Mouse (Mus musculus): ENCODE measurements around the gene Pik3r2. TPM values are rescaled to one million over a fixed set of nuclear protein-coding genes. Genes with fewer than 3 reads are reported as not detected.
A peak's percentile ranks its signal among the peaks of the same experiment; 100 is the strongest.

Gene Pik3r2
- total RNA-seq, 2 experiments from 2014 or later: 19.7 to 21.4 TPM

DNA sequence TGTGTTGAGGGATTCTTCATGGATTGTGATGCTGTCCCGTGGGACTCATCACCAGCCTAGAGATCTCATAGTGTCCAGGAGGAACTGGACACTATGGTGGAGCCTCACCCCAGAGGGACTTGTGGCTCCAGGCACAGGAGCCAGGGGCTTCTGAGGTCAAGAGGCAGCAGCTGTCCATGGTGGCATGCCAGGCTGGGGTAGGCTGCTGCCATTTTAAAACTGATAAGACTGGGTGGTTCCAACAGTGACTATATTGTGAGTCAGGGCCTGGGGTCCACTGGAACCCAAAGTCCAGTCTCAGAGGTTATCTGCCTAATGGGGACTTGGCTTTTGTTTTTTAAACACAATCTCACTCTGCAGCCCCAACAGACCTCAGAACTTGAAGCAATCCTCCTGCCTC lies 25.3 kb upstream of the Pik3r2 start:
- no peak for DNase-seq

DNA sequence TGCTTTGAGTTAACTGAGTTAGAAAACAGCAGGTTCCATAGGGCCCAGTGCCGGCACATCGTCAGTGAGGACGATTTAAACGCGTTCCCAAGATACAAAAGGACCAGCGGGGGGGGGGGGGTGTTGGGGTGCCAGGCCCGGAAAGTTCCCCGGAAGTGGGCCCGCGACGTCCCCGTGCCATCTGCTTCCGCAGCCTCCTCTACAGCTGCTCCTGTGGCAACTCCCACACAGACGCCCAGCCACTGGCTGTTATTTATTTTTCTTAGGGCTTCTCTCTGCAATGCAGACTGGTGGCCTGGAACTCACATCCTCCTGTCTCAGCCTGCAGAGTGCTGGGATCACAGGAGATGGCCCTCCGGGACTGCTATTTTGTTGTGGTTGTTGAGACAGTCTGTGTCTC lies 24.6 kb upstream of the Pik3r2 start:
- peak in 1 of 2 experiments; percentile 43 for DNase-seq

GRCm38 (mm10) chr8:70800648-70801047 lies 24.1 kb upstream of the Pik3r2 start:
- no peak for DNase-seq

GRCm38 (mm10) chr8:70798281-70798680 lies 21.8 kb upstream of the Pik3r2 start:
- peak; percentile 67 to 78 for DNase-seq

DNA sequence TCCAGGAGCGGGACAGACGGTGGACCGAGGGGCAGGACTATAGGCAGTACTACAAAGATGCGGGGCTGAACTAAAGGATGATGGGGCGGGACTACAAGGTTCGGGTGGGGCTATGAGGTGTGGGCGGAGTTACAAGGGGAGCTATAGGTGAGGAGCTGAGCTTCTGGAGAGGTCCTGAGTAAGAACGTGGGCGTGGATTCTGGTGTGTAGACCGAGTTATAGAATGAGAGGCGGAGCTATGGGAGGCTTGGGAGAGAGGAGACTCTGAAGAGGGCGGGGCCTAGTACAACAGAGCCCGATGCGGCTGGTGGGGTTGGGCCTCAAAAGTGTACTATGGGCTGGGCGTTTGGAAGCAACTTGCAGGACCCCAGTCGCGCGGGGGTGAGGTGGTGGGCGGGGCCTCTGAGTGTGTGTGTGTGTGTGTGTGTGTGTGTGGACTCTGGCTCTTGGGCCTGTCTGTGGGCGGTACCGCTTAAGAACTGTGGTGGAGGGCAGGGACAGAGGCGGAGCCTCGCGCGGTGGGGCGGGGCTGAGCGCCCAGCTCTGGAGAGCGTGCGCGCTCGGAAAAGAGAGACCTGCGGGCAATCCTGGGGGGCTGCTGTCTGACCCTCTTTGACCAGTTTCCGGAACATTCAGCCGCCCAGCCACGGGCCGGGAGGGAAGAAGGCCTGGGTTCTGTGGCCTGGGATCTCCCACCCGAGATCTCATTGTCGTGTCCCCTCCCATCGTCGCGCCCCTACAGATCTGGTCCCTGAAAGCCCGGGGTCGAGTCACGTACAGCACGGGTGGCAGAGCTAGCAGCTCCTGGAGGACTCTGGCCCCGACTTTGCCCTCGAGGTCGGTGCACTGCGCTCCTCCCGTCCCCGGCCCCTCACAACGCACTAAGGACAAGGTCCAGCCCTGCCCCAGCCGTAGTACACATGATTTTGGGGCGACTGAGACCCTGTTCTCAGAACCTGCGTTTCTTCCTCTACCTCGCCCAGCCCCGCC lies 20.9 kb upstream of the Pik3r2 start:
- peak; percentile 91 to 92 for DNase-seq

- DNase-seq: no peak
These were observed 20.0 kb upstream of the Pik3r2 start for GRCm38 (mm10) chr8:70796403-70797080.

GRCm38 (mm10) chr8:70795370-70795769 lies 18.9 kb upstream of the Pik3r2 start:
- no peak for DNase-seq

DNA sequence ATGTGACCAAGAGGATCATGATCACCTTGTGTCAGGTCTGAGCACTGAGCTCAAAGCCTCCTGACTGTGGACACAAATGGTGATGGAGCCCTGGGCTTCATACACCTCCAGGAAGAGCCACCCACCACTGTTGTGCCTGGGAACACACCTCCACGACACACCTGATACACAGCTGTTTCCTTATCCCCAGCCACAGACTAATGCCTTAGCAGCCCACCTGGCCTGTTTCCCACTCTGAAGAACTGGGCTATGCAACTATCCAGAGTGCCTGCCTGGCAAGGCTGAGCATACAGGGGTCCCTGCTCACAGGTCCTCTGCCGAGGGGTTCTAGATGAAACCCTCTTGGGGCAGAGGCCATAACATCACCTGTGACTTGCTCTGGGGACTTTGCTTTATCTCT lies 17.7 kb upstream of the Pik3r2 start:
- no peak for DNase-seq

GRCm38 (mm10) chr8:70792700-70793099 lies 16.2 kb upstream of the Pik3r2 start:
- DNase-seq: no peak

DNA sequence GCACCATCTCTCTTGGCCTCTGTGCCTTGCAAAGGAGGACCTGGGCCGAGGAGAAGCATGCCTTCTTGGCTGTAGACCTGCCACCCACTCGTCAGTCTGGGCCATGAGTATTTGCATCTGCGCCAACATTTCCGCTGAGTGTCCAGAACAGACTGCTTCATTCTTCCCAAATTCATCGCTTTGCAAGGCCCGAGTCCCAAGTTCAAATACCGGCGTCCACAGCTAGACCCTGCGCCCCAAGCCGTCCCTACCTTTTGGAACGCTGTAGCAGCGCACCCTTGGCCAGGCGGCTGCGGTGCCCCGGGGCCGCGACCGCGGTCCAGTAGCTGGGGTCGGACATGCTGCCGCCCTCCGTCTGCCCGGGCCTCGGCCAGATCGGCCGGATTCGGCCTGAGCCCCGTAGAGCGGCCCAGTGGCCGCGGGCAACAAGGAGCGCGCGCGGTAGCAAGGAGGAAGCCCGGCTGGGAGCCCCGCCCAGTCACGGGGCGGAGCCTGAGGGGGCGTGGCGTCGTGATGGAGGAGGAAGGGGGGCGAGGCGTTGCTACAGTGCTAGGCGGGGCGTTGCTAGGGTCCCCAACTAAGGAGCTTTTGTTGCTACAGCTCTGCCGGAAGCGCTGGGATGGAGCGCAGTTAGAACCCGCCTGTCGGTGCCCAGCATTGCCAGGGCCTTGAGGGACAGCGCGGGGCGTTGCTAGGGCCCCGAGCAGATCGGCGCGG lies 15.6 kb upstream of the Pik3r2 start:
- peak; percentile 97 to 98 for DNase-seq

GRCm38 (mm10) chr8:70791294-70791701 lies 14.8 kb upstream of the Pik3r2 start:
- peak; percentile 41 to 61 for DNase-seq

DNA sequence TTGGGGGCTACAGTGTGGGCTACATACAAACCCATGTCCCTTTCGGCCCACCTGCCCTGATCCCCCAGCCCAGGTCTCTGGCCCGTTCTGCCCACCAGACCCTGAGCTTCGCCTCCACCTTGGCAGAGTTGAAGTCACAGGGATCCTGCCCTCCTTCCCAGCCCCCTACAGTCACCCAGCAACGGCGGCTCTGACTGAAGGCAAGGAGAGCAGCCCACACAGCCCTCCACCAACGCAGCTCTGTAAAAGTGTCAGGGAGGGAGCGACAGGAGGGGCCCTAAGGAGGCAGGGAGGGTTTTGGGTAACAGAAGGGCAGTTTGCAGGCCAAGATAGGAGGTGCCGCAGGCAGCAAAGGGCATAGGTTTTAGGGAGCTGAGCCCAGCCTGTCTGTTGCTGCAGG lies 14.3 kb upstream of the Pik3r2 start:
- no peak for DNase-seq

DNA sequence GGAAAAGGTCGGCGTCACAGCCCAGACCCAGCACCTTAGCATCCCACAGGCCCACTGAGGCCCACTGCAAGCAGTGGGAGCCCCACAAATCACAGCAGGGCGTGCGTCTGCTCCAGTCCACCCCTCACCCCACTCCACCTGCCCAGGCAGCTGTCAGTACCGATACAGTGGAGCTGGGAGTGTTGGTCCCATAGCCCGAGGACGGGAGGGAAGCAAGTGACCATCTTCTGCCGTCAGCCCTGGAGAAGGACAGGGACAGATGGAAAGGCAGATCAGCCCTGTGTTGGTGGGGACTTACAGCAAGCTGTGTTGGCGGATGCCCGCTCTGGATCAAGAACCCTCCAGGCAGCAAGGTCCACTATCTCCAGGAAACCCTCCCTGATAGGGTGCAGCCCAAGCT lies 12.5 kb upstream of the Pik3r2 start:
- no peak for DNase-seq

DNA sequence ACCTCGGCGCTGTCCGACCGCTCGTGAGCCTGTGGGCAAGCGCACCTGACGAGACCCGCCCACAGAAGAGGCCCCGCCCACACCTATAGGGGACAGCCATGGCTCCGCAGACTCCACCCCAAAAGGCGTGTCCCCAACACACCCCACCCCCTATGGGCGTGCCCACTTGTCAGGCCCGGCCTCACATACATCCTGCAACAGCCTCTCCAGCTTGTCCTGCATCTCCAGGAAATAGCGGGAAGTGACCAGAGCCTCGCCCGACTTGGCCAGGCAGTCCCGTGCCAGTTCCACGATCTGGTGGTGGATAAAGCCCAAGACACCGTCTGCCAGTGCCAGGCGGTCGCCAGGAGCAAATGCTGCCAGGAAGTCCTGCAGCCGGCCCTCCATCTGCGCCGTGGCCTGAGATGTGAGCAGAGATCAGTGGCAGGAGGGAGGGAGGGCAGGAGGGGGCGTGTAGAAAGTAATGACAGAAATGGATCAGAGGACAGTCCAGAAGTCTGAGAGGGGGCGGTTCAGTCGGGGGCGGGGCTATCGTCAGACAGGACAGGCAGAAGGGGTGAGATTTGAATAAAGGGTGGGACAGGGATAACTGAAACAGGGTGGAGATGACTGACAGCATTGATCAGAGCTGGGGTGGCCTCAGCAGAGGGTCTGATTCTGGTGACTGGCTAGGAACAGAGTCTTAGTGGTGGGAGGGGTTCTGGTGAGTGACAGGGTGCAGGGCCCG lies 11.6 kb upstream of the Pik3r2 start:
- no peak for DNase-seq

DNA sequence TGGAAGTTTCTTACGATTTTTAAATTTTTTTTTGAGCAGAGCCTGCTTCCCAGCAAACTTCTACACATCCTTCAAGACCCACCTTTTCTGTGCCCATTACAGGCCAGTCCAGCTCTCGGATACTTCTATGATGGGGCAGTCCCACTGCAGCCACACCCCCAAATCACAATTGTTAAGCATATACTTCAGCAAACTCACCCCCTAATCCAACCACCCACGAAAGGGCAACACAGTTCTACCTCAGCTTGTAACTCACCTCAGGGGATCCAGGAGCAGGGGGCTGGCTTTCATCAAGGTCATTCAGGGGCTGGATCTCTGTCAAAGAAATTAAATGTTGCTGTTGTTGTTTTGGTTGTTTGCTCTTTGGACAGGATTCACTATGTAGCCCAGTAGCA lies 10.5 kb upstream of the Pik3r2 start:
- DNase-seq: no peak

DNA sequence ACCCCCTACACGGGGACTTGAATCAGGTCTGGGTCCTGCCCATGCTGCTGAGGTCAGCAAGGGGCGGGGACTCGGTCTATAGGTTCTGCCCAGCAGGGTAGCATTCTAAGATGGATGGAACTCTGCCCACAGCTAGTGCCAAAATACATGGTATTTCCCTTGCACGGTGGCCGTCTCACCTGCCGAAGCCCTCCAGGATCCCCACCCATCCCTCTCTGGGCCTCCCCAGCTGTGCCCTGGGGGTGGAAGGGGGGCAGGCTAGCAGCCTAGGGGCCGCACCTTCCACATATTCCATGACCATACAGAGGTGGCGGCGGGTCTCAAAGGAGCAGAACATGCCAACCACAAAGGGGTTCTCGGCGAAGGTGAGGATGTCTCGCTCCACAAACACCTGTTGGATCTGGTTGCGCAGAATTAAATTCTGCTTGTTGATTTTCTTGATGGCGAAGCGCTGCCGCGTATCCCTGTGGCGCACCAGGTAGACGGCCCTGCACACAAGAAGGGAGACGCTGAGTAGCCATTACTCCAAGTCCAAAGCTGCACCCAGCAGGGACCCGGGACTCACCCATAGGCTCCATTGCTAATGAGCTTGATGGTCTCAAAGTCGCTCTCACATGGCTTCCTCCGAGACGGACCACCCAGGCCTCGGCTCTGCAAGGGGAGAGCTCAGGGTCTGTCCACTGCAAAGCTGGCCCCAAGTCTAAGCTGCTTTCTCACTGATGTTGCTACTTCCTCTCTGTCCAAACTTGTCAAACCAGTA lies 10.0 kb upstream of the Pik3r2 start:
- DNase-seq: no peak

DNA sequence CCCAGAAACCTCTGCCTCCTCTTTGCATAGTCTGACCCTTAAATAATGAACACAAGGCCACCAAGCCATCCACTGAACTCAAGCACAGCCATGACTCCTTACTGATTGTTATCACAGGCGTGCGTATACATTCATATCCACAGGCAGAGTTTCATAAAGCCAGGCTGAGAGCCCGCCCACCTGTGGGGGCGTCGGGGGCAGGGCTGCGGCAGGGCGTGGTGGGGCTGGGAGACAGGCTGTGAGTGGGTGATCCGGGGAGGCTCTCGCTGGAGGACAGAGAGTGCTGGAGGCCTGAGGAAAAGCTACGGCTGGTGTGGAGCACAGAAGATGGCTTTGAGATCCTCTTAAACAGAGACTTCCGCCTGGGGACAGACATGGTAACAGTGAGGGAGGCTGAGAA lies 3.6 kb upstream of the Pik3r2 start:
- DNase-seq: no peak

DNA sequence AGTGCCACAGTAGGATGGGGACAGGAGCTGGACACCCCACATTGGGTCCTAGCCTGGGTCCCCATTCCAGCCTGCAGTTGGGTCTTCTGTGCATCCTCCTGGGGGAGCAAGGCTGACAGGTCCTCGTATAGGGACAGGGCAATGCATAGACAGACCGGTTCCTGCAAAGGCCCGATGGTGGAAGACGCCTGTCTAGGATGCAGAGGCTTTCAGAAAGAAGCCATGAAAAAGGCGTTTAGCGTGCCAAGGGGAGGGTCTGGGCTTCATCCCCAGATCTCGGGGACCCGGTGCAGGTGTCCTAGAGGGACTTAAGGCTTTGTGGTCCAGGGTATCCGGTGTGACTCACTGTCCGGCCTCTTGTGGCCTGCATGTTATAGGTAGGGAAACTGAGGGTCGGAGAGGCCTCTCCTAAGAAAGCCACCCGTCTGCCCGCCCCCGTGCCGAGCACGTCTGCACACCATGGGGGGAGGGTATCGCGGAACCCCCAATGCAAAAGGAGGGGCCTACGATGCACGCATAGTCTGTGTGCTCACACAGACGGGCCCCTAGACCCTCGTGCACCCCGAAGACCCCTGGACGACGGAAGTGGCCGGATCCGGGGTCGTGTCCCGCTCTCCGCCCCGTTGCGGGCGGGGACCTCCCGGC lies 540 bp downstream of the Pik3r2 start:
- DNase-seq: peak in 1 of 2 experiments; percentile 57

DNA sequence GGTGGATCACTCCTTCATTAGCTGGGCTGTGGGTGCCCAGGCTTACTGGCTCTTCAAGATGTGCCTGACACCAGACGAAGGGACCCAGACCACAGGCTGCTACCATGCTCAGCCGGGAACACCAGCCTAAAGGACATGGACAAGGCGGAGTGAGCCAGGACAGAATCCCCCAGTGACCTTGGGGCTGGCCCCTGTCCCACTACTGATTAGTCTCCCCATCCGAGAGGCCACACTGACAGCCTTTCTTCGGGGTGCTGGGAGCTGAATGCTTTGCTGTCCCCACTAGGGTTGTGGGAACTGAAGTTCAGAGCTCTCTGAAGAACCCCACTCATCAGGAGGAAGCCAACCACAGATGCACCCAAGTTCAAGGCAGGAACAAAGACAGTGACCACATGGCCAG lies 1.3 kb downstream of the Pik3r2 start:
- DNase-seq: peak in 1 of 2 experiments; percentile 41

GRCm38 (mm10) chr8:70774740-70775139 lies 1.8 kb downstream of the Pik3r2 start:
- no peak for DNase-seq

- peak; percentile 88 to 94 for DNase-seq
These were observed 2.7 kb downstream of the Pik3r2 start for GRCm38 (mm10) chr8:70773833-70774232.
